Mouse (Mus musculus) erythroid progenitor cell, adult 5-6 weeks (primary cell): ENCODE results near the gene Nr4a1. TPM values are rescaled to one million over a fixed set of nuclear protein-coding genes. Genes with fewer than 3 reads are reported as not detected.
A peak's percentile ranks its signal among the peaks of the same experiment; 100 is the strongest.

ENCODE experiments used
- ATAC-seq: replicated peaks from 2 replicates; pipeline ENCODE4 v1.8.0; 2016; ENCODE audit warnings: moderate number of reproducible peaks, mild to moderate bottlenecking, moderate TSS enrichment, inconsistent platforms; ENCODE audit not compliant: poor library complexity, low FRiP score, severe bottlenecking
- total RNA-seq, 2 experiments: library from RNA; stranded (forward) in 1 of 2; stranded (reverse) in 1 of 2; fragments of 150-400 nt in 1 of 2; fragments of 186-747, 209-891 nt in 1 of 2; gene quantifications; 2 replicates each; pipeline versions ENCODE4 v1.2.3 to v1.2.4; 2015 to 2017; ENCODE audit warnings: low replicate concordance in 2 of 2

Nr4a1 gene
- total RNA-seq, 2 experiments from 2014 or later, result 5.0 to 9.4 TPM

GRCm38 (mm10) chr15:101278589-101278988, 24.5 kb downstream of the Nr4a1 start:
- no peak for ATAC-seq

- no peak for ATAC-seq
Measured at GRCm38 (mm10) chr15:101279430-101279999, 25.4 kb downstream of the Nr4a1 start.

GRCm38 (mm10) chr15:101282471-101282870, 28.4 kb downstream of the Nr4a1 start:
- ATAC-seq, result no peak

- 0 out of 2 replicates have a peak, but pooled peaks have one; percentile 32 for ATAC-seq
Measured at GRCm38 (mm10) chr15:101283183-101283910, 29.3 kb downstream of the Nr4a1 start.

GRCm38 (mm10) chr15:101283911-101284750, 30.1 kb downstream of the Nr4a1 start, which contains the start of gene Atg101:
Atg101 (plus strand) TSS chr15:101284272.
- peak; percentile 96 for ATAC-seq

GRCm38 (mm10) chr15:101286129-101286770, 32.2 kb downstream of the Nr4a1 start:
- ATAC-seq, result no peak

- no peak for ATAC-seq
Measured at GRCm38 (mm10) chr15:101287361-101287760, 33.3 kb downstream of the Nr4a1 start.

- no peak for ATAC-seq
Measured at GRCm38 (mm10) chr15:101290354-101290753, 36.3 kb downstream of the Nr4a1 start.

GRCm38 (mm10) chr15:101292012-101292411, 37.9 kb downstream of the Nr4a1 start:
- ATAC-seq, result no peak

GRCm38 (mm10) chr15:101293025-101293621, 39.1 kb downstream of the Nr4a1 start, which contains the start of gene 6030408B16Rik:
6030408B16Rik (plus strand) TSS chr15:101293212.
- no peak for ATAC-seq

- ATAC-seq, result no peak
Measured at GRCm38 (mm10) chr15:101294028-101294894, 40.2 kb downstream of the Nr4a1 start.

GRCm38 (mm10) chr15:101295106-101295505, 41.0 kb downstream of the Nr4a1 start:
- no peak for ATAC-seq

GRCm38 (mm10) chr15:101295616-101296015, 41.5 kb downstream of the Nr4a1 start:
- no peak for ATAC-seq

- no peak for ATAC-seq
Measured at GRCm38 (mm10) chr15:101296091-101296490, 42.0 kb downstream of the Nr4a1 start.

GRCm38 (mm10) chr15:101297988-101298387, 43.9 kb downstream of the Nr4a1 start:
- ATAC-seq, result no peak

GRCm38 (mm10) chr15:101298550-101298949, 44.5 kb downstream of the Nr4a1 start:
- ATAC-seq, result no peak

- ATAC-seq, result no peak
Measured at GRCm38 (mm10) chr15:101299480-101299960, 45.5 kb downstream of the Nr4a1 start.

- ATAC-seq, result no peak
Measured at GRCm38 (mm10) chr15:101300128-101300527, 46.1 kb downstream of the Nr4a1 start.
